Mouse (Mus musculus): Measurements from ENCODE around the gene Stk38. TPM values are rescaled to one million over a fixed set of nuclear protein-coding genes. Genes with fewer than 3 reads are reported as not detected.

The Stk38 gene
- polyA plus RNA-seq, 1 experiment from 2014 or later: 119 TPM

GRCm38 (mm10) chr17:28967021-28967610, 40.7 kb downstream of the Stk38 start:
- Histone ChIP-seq H3K9ac (replicated peaks) (no peak overlapping the region), H3K4me3 (no peak overlapping the region), H3K27me3 (no peaks in the 10 kb centered on the region), H3K27ac (replicated peaks) (no peak overlapping the region), H3K4me2 (replicated peaks) (no peak overlapping the region), H3K36me3 (peaks cover 96% of the 10 kb centered on the region), H3K9me3 (no peaks in the 10 kb centered on the region), H3K4me1 (no peaks in the 10 kb centered on the region)
- WGBS: 81% methylated on average over 11 of the region's 11 CpGs
- no peak for ATAC-seq (replicated peaks)

- Histone ChIP-seq H3K36me3 (peaks cover 57% of the 10 kb centered on the region), H3K4me1 (peaks cover 7% of the 10 kb centered on the region; the same call in 1 of the 2 replicates), H3K27ac (replicated peaks) (no peak overlapping the region), H3K9me3 (no peaks in the 10 kb centered on the region), H3K4me3 (no peak overlapping the region), H3K27me3 (no peaks in the 10 kb centered on the region), H3K4me2 (replicated peaks) (no peak overlapping the region), H3K9ac (replicated peaks) (no peak overlapping the region)
- WGBS: 93% methylated on average over 10 of the region's 10 CpGs
- ATAC-seq (replicated peaks): no peak
These were observed 46.2 kb downstream of the Stk38 start for GRCm38 (mm10) chr17:28961596-28961995.

- no peaks in the 10 kb centered on the region for H3K9me3 ChIP-seq
- H3K36me3 ChIP-seq: peaks cover 47% of the 10 kb centered on the region
- no peak overlapping the region for H3K4me2 ChIP-seq (replicated peaks)
- H3K9ac ChIP-seq (replicated peaks): no peak overlapping the region
- ATAC-seq (replicated peaks): no peak
- peaks cover 7% of the 10 kb centered on the region; the same call in 1 of the 2 replicates for H3K4me1 ChIP-seq
- H3K4me3 ChIP-seq: no peak overlapping the region
- WGBS: 71% methylated on average over 10 of the region's 10 CpGs
- no peak overlapping the region for H3K27ac ChIP-seq (replicated peaks)
- no peaks in the 10 kb centered on the region for H3K27me3 ChIP-seq
These were observed 47.2 kb downstream of the Stk38 start for GRCm38 (mm10) chr17:28960597-28960996.

- no peak for ATAC-seq (replicated peaks)
- no peaks in the 10 kb centered on the region for H3K27me3 ChIP-seq
- WGBS: 97% methylated on average over 9 of the region's 9 CpGs
- no peak overlapping the region for H3K9ac ChIP-seq (replicated peaks)
- H3K36me3 ChIP-seq: 0 out of 2 replicates have a peak, but pooled peaks cover 4% of the 10 kb centered on the region
- no peaks in the 10 kb centered on the region for H3K9me3 ChIP-seq
- peak overlapping the region; percentile 83 for H3K4me2 ChIP-seq (replicated peaks)
- H3K4me3 ChIP-seq: peak overlapping the region; percentile 90; the same call in 1 of the 2 replicates
- no peak overlapping the region for H3K27ac ChIP-seq (replicated peaks)
- H3K4me1 ChIP-seq: peaks cover 20% of the 10 kb centered on the region
These were observed 53.4 kb downstream of the Stk38 start for GRCm38 (mm10) chr17:28954416-28954815.

- ATAC-seq (replicated peaks): no peak
- H3K4me2 ChIP-seq (replicated peaks): peak overlapping the region; percentile 83
- 28% methylated on average over 9 of the region's 9 CpGs for WGBS
- peak overlapping the region; percentile 98 for H3K27ac ChIP-seq (replicated peaks)
- H3K9me3 ChIP-seq: no peaks in the 10 kb centered on the region
- 0 out of 2 replicates have a peak, but pooled peaks cover 3% of the 10 kb centered on the region for H3K36me3 ChIP-seq
- peak overlapping the region; percentile 90 for H3K4me3 ChIP-seq
- peaks cover 20% of the 10 kb centered on the region for H3K4me1 ChIP-seq
- H3K27me3 ChIP-seq: no peaks in the 10 kb centered on the region
- H3K9ac ChIP-seq (replicated peaks): peak overlapping the region; percentile 93
These were observed 54.5 kb downstream of the Stk38 start for GRCm38 (mm10) chr17:28953251-28953650.

GRCm38 (mm10) chr17:28951831-28952799, 55.7 kb downstream of the Stk38 start, which contains the start of gene Kctd20:
Gene Kctd20 (plus strand): TSS chr17:28951950.
- peak within 1 kb of the TSS; percentile 83 for H3K4me2 ChIP-seq (replicated peaks)
- peak; percentile 90 for ATAC-seq (replicated peaks)
- under 1% methylated on average over 80 of the region's 80 CpGs for WGBS
- peak within 1 kb of the TSS; percentile 93 for H3K9ac ChIP-seq (replicated peaks)
- peak within 1 kb of the TSS; percentile 98 for H3K27ac ChIP-seq (replicated peaks)
- no peaks in the 10 kb centered on the region for H3K27me3 ChIP-seq
- no peaks in the 10 kb centered on the region for H3K9me3 ChIP-seq
- peaks cover 20% of the 10 kb centered on the region for H3K4me1 ChIP-seq
- no peaks in the 10 kb centered on the region for H3K36me3 ChIP-seq
- peak within 1 kb of the TSS; percentile 90 for H3K4me3 ChIP-seq

GRCm38 (mm10) chr17:28950751-28951150, 57.0 kb downstream of the Stk38 start:
- H3K9me3 ChIP-seq: no peaks in the 10 kb centered on the region
- H3K27me3 ChIP-seq: no peaks in the 10 kb centered on the region
- no peak for ATAC-seq (replicated peaks)
- no peaks in the 10 kb centered on the region for H3K36me3 ChIP-seq
- H3K4me2 ChIP-seq (replicated peaks): no peak overlapping the region
- 81% methylated on average over 4 of the region's 4 CpGs for WGBS
- no peak overlapping the region for H3K9ac ChIP-seq (replicated peaks)
- H3K4me1 ChIP-seq: peaks cover 20% of the 10 kb centered on the region
- no peak overlapping the region for H3K27ac ChIP-seq (replicated peaks)
- H3K4me3 ChIP-seq: no peak overlapping the region

GRCm38 (mm10) chr17:28948661-28949060, 59.1 kb downstream of the Stk38 start:
- H3K4me1 ChIP-seq: peaks cover 12% of the 10 kb centered on the region
- no peak overlapping the region for H3K9ac ChIP-seq (replicated peaks)
- H3K27me3 ChIP-seq: no peaks in the 10 kb centered on the region
- no peak overlapping the region for H3K4me3 ChIP-seq
- H3K36me3 ChIP-seq: no peaks in the 10 kb centered on the region
- 74% methylated on average over 4 of the region's 4 CpGs for WGBS
- no peak overlapping the region for H3K4me2 ChIP-seq (replicated peaks)
- H3K27ac ChIP-seq (replicated peaks): no peak overlapping the region
- ATAC-seq (replicated peaks): no peak
- H3K9me3 ChIP-seq: no peaks in the 10 kb centered on the region

- H3K36me3 ChIP-seq: no peaks in the 10 kb centered on the region
- no peak overlapping the region for H3K9ac ChIP-seq (replicated peaks)
- H3K27me3 ChIP-seq: no peaks in the 10 kb centered on the region
- ATAC-seq (replicated peaks): no peak
- peaks cover 6% of the 10 kb centered on the region for H3K4me1 ChIP-seq
- 93% methylated on average over 19 of the region's 19 CpGs for WGBS
- no peaks in the 10 kb centered on the region for H3K9me3 ChIP-seq
- H3K4me3 ChIP-seq: no peak overlapping the region
- H3K4me2 ChIP-seq (replicated peaks): no peak overlapping the region
- no peak overlapping the region for H3K27ac ChIP-seq (replicated peaks)
These were observed 60.5 kb downstream of the Stk38 start for GRCm38 (mm10) chr17:28947011-28947939.

- Histone ChIP-seq H3K9me3 (no peaks in the 10 kb centered on the region), H3K36me3 (no peaks in the 10 kb centered on the region), H3K4me3 (no peak overlapping the region), H3K27me3 (no peaks in the 10 kb centered on the region), H3K27ac (replicated peaks) (no peak overlapping the region), H3K9ac (replicated peaks) (no peak overlapping the region), H3K4me1 (no peaks in the 10 kb centered on the region), H3K4me2 (replicated peaks) (no peak overlapping the region)
- 93% methylated on average over 7 of the region's 7 CpGs for WGBS
- no peak for ATAC-seq (replicated peaks)
These were observed 63.3 kb downstream of the Stk38 start for GRCm38 (mm10) chr17:28944481-28944880.

- WGBS: 88% methylated on average over 7 of the region's 7 CpGs
These were observed 64.1 kb downstream of the Stk38 start, which contains the start of gene Pxt1 for GRCm38 (mm10) chr17:28943740-28944139. Gene Pxt1 (minus strand): TSS chr17:28943840.

More at GRCm38 (mm10) chr17:28943740-28944139, 64.1 kb downstream of the Stk38 start, which contains the start of gene Pxt1:
- Histone ChIP-seq H3K4me3 (no peak within 1 kb of the TSS), H3K4me1 (no peaks in the 10 kb centered on the region), H3K27ac (replicated peaks) (no peak within 1 kb of the TSS), H3K36me3 (no peaks in the 10 kb centered on the region), H3K9me3 (no peaks in the 10 kb centered on the region), H3K9ac (replicated peaks) (no peak within 1 kb of the TSS), H3K27me3 (no peaks in the 10 kb centered on the region), H3K4me2 (replicated peaks) (no peak within 1 kb of the TSS)
- no peak for ATAC-seq (replicated peaks)
